Mouse (Mus musculus) C2C12 (cell line): ENCODE measurements at regions not wholly inside any gene's neighbourhood (a gene's known extent, or its start where the extent isn't known, plus 50 kb on each side); places are given as distances from the start of the nearest gene placed in this dataset.

Source experiments
- CEBPB ChIP-seq: IDR thresholded peaks from one replicate; pipeline ENCODE4 v1.6.1; 2011; ENCODE audit warnings: low read depth, mild to moderate bottlenecking, control low read depth, moderate library complexity
- CTCF ChIP-seq: IDR thresholded peaks from one replicate; pipeline ENCODE4 v1.5.1; 2011; ENCODE audit not compliant: control insufficient read depth, insufficient read depth, insufficient read length
- FOSL1 ChIP-seq: IDR thresholded peaks from one replicate; pipeline ENCODE4 v1.8.0; 2011; ENCODE audit warnings: mild to moderate bottlenecking, low read length; ENCODE audit not compliant: poor library complexity, insufficient read depth, severe bottlenecking
- MAX ChIP-seq: IDR thresholded peaks from one replicate; pipeline ENCODE4 v1.6.1; 2011; ENCODE audit warnings: mild to moderate bottlenecking, control low read depth
- MYOD1 ChIP-seq: IDR thresholded peaks from one replicate; pipeline ENCODE4 v1.6.1; 2011; ENCODE audit warnings: low read depth; ENCODE audit not compliant: control insufficient read depth, insufficient read length
- MYOG ChIP-seq: IDR thresholded peaks from one replicate; pipeline ENCODE4 v1.6.1; 2011; ENCODE audit not compliant: control insufficient read depth, insufficient read length; ENCODE audit errors: extremely low read depth
- USF1 ChIP-seq: IDR thresholded peaks from one replicate; pipeline ENCODE4 v1.6.1; 2011; ENCODE audit warnings: low read depth, mild to moderate bottlenecking, control low read depth, moderate library complexity

DNA sequence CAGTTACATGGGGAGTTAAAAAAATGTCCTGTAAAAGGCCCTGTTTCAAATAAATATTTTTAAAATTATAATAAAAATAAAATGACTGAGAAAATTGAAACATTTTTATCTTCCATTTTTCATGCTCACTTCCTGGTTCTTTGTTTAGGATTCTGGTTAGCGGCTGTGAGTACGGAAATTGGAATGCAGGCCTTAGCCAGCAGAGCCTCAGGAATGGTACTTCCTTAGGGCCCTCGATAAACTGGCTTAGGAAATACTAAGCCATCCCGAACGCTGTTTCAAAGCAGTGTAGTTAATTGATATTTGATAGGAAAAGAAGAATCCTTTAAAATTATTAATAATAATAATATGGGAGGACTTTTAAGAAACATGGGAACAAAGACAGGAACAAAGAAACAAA lies 53.4 kb upstream of the Nfe2l3 start:
- TF ChIP-seq FOSL1 (no peak), CTCF (no peak), MYOG (no peak), MYOD1 (no peak), MAX (no peak), CEBPB (no peak), USF1 (no peak)
